Mouse (Mus musculus): ENCODE measurements at regions not wholly inside any gene's neighbourhood (a gene's known extent, or its start where the extent isn't known, plus 50 kb on each side); places are given as distances from the start of the nearest gene placed in this dataset.

- Histone ChIP-seq H3K36me3 (no peaks in the 10 kb centered on the region), H3K9me3 (replicated peaks) (no peaks in the 10 kb centered on the region), H3K4me1 (peaks cover 10% of the 10 kb centered on the region; the same call in 1 of the 2 replicates), H3K27ac (replicated peaks) (no peak overlapping the region), H3K4me2 (no peak overlapping the region), H3K27me3 (replicated peaks) (no peaks in the 10 kb centered on the region), H3K4me3 (replicated peaks) (no peak overlapping the region), H3K9ac (replicated peaks) (no peak overlapping the region)
- WGBS = 24% methylated on average over 7 of the region's 7 CpGs
- no peak for ATAC-seq (ENCODE audit: low FRiP score)
Observed at GRCm38 (mm10) chr1:88813200-88813599, 111.2 kb upstream of the Arl4c start.

- Histone ChIP-seq H3K27me3 (replicated peaks) (no peaks in the 10 kb centered on the region), H3K4me2 (no peak overlapping the region), H3K36me3 (no peaks in the 10 kb centered on the region), H3K27ac (replicated peaks) (no peak overlapping the region), H3K4me1 (peaks cover 10% of the 10 kb centered on the region; the same call in 1 of the 2 replicates), H3K9ac (replicated peaks) (no peak overlapping the region), H3K9me3 (replicated peaks) (no peaks in the 10 kb centered on the region), H3K4me3 (replicated peaks) (no peak overlapping the region)
- no peak for ATAC-seq (ENCODE audit: low FRiP score)
- 88% methylated on average over 9 of the region's 9 CpGs for WGBS
Observed at GRCm38 (mm10) chr1:88816376-88816945, 114.4 kb upstream of the Arl4c start.

GRCm38 (mm10) chr1:88825215-88825614, 123.2 kb upstream of the Arl4c start:
- no peak for ATAC-seq (ENCODE audit: low FRiP score)

GRCm38 (mm10) chr1:88838661-88839274, 136.7 kb upstream of the Arl4c start:
- no peaks in the 10 kb centered on the region for H3K9me3 ChIP-seq (replicated peaks)
- H3K36me3 ChIP-seq = no peaks in the 10 kb centered on the region
- ATAC-seq (ENCODE audit: low FRiP score) = no peak; the same call in 1 of the 2 replicates
- 16% methylated on average over 11 of the region's 11 CpGs for WGBS
- no peak overlapping the region for H3K9ac ChIP-seq (replicated peaks)
- 0 out of 2 replicates have a peak overlapping the region, but pooled peaks have one; percentile 18 for H3K27ac ChIP-seq (replicated peaks)
- no peak overlapping the region for H3K4me2 ChIP-seq
- H3K4me3 ChIP-seq (replicated peaks) = no peak overlapping the region
- H3K27me3 ChIP-seq (replicated peaks) = no peaks in the 10 kb centered on the region
- peaks cover 24% of the 10 kb centered on the region for H3K4me1 ChIP-seq

More at GRCm38 (mm10) chr1:88825215-88825614, 123.2 kb upstream of the Arl4c start:
- Histone ChIP-seq H3K9me3 (replicated peaks) (no peaks in the 10 kb centered on the region), H3K36me3 (no peaks in the 10 kb centered on the region), H3K27me3 (replicated peaks) (no peaks in the 10 kb centered on the region), H3K9ac (replicated peaks) (no peak overlapping the region), H3K27ac (replicated peaks) (no peak overlapping the region), H3K4me2 (no peak overlapping the region), H3K4me1 (no peaks in the 10 kb centered on the region), H3K4me3 (replicated peaks) (no peak overlapping the region)
- WGBS = 79% methylated on average over 4 of the region's 4 CpGs

- H3K9me3 ChIP-seq (replicated peaks) = no peaks in the 10 kb centered on the region
- H3K4me2 ChIP-seq = no peak overlapping the region
- ATAC-seq (ENCODE audit: low FRiP score) = no peak; the same call in 1 of the 2 replicates
- H3K4me3 ChIP-seq (replicated peaks) = no peak overlapping the region
- WGBS = 8% methylated on average over 3 of the region's 3 CpGs
- H3K36me3 ChIP-seq = no peaks in the 10 kb centered on the region
- H3K27ac ChIP-seq (replicated peaks) = peak overlapping the region; percentile 45
- no peak overlapping the region for H3K9ac ChIP-seq (replicated peaks)
- H3K27me3 ChIP-seq (replicated peaks) = no peaks in the 10 kb centered on the region
- peaks cover 24% of the 10 kb centered on the region for H3K4me1 ChIP-seq
Observed at GRCm38 (mm10) chr1:88839407-88839976, 137.5 kb upstream of the Arl4c start.

GRCm38 (mm10) chr1:88839977-88840628, 138.1 kb upstream of the Arl4c start:
- 17% methylated on average over 9 of the region's 9 CpGs for WGBS
- peak overlapping the region; percentile 45 for H3K27ac ChIP-seq (replicated peaks)
- H3K4me3 ChIP-seq (replicated peaks) = no peak overlapping the region
- no peak overlapping the region for H3K4me2 ChIP-seq
- H3K36me3 ChIP-seq = no peaks in the 10 kb centered on the region
- ATAC-seq (ENCODE audit: low FRiP score) = peak; percentile 76
- H3K9me3 ChIP-seq (replicated peaks) = no peaks in the 10 kb centered on the region
- no peaks in the 10 kb centered on the region for H3K27me3 ChIP-seq (replicated peaks)
- H3K9ac ChIP-seq (replicated peaks) = no peak overlapping the region
- peaks cover 24% of the 10 kb centered on the region for H3K4me1 ChIP-seq

GRCm38 (mm10) chr1:88840991-88841592, 139.1 kb upstream of the Arl4c start:
- 54% methylated on average over 7 of the region's 9 CpGs for WGBS
- no peak overlapping the region for H3K4me2 ChIP-seq

GRCm38 (mm10) chr1:88847333-88848091, 145.5 kb upstream of the Arl4c start:
- peak overlapping the region; percentile 38 for H3K4me2 ChIP-seq
- peaks cover 18% of the 10 kb centered on the region for H3K4me1 ChIP-seq
- no peaks in the 10 kb centered on the region for H3K36me3 ChIP-seq
- H3K27me3 ChIP-seq (replicated peaks) = no peaks in the 10 kb centered on the region
- 7% methylated on average over 16 of the region's 16 CpGs for WGBS
- H3K27ac ChIP-seq (replicated peaks) = peak overlapping the region; percentile 60
- H3K9me3 ChIP-seq (replicated peaks) = no peaks in the 10 kb centered on the region
- no peak overlapping the region for H3K9ac ChIP-seq (replicated peaks)
- no peak overlapping the region for H3K4me3 ChIP-seq (replicated peaks)
- ATAC-seq (ENCODE audit: low FRiP score) = peak; percentile 87

More at GRCm38 (mm10) chr1:88840991-88841592, 139.1 kb upstream of the Arl4c start:
- no peaks in the 10 kb centered on the region for H3K9me3 ChIP-seq (replicated peaks)
- H3K27me3 ChIP-seq (replicated peaks) = no peaks in the 10 kb centered on the region
- no peak overlapping the region for H3K9ac ChIP-seq (replicated peaks)
- peaks cover 24% of the 10 kb centered on the region for H3K4me1 ChIP-seq
- ATAC-seq (ENCODE audit: low FRiP score) = no peak
- no peak overlapping the region for H3K4me3 ChIP-seq (replicated peaks)
- peak overlapping the region; percentile 23; the same call in 1 of the 2 replicates for H3K27ac ChIP-seq (replicated peaks)
- no peaks in the 10 kb centered on the region for H3K36me3 ChIP-seq

GRCm38 (mm10) chr1:88848246-88848645, 146.2 kb upstream of the Arl4c start:
- Histone ChIP-seq H3K4me2 (no peak overlapping the region), H3K9me3 (replicated peaks) (no peaks in the 10 kb centered on the region), H3K4me3 (replicated peaks) (no peak overlapping the region), H3K9ac (replicated peaks) (no peak overlapping the region), H3K27me3 (replicated peaks) (no peaks in the 10 kb centered on the region), H3K4me1 (peaks cover 18% of the 10 kb centered on the region), H3K27ac (replicated peaks) (peak overlapping the region; percentile 60; the same call in 1 of the 2 replicates), H3K36me3 (no peaks in the 10 kb centered on the region)
- WGBS = 44% methylated on average over 8 of the region's 8 CpGs
- no peak for ATAC-seq (ENCODE audit: low FRiP score)

GRCm38 (mm10) chr1:88849421-88849820, 147.4 kb upstream of the Arl4c start:
- Histone ChIP-seq H3K9ac (replicated peaks) (no peak overlapping the region), H3K36me3 (no peaks in the 10 kb centered on the region), H3K27me3 (replicated peaks) (no peaks in the 10 kb centered on the region), H3K27ac (replicated peaks) (no peak overlapping the region), H3K4me3 (replicated peaks) (no peak overlapping the region), H3K4me2 (no peak overlapping the region), H3K4me1 (peaks cover 18% of the 10 kb centered on the region), H3K9me3 (replicated peaks) (no peaks in the 10 kb centered on the region)
- 89% methylated on average over 5 of the region's 5 CpGs for WGBS
- ATAC-seq (ENCODE audit: low FRiP score) = no peak

GRCm38 (mm10) chr1:88851931-88852330, 149.9 kb upstream of the Arl4c start:
- no peak overlapping the region for H3K4me2 ChIP-seq
- H3K36me3 ChIP-seq = no peaks in the 10 kb centered on the region
- no peaks in the 10 kb centered on the region for H3K27me3 ChIP-seq (replicated peaks)
- H3K27ac ChIP-seq (replicated peaks) = no peak overlapping the region
- no peak overlapping the region for H3K9ac ChIP-seq (replicated peaks)
- peaks cover 15% of the 10 kb centered on the region for H3K4me1 ChIP-seq
- no peaks in the 10 kb centered on the region for H3K9me3 ChIP-seq (replicated peaks)
- no peak for ATAC-seq (ENCODE audit: low FRiP score)
- 90% methylated on average over 5 of the region's 5 CpGs for WGBS
- no peak overlapping the region for H3K4me3 ChIP-seq (replicated peaks)
